Mouse (Mus musculus): ENCODE data around the gene Catsper2.
"Not testable (repeated sequence)": the region's sequence is repeated elsewhere in the genome, so short reads cannot be mapped to it uniquely, and the experiment has no call there.

Gene Catsper2

GRCm38 (mm10) chr2:121440834-121441605 lies 27.4 kb upstream of the Catsper2 start:
- intact Hi-C loops (cut with DNase I), result no loop called here

DNA sequence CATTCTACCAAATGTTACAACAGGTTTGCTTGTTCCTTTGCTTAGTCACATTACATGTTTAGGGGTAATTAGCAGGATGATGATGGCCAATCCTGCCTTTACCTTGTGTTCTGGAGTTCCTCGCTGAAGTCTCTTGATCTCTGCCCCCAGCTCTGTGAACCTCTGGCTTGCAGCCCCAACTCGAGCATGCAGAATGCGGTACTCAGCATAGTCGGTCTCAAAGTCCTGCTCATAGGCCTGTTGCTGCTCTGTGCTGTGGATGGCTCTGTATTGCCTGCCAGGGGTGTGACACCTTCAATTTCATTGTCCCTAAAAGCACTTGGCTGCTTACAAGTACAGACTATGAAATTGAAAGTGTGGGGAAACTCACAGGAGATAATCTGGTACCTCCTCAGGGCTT lies 26.2 kb upstream of the Catsper2 start:
- intact Hi-C loops (cut with DNase I), result no loop called here

- intact Hi-C loops (cut with DNase I), result no loop called here
Measured at GRCm38 (mm10) chr2:121434854-121435253, 21.3 kb upstream of the Catsper2 start.

- intact Hi-C loops (cut with DNase I), result no loop called here
Measured at GRCm38 (mm10) chr2:121425890-121426289, 12.3 kb upstream of the Catsper2 start.

DNA sequence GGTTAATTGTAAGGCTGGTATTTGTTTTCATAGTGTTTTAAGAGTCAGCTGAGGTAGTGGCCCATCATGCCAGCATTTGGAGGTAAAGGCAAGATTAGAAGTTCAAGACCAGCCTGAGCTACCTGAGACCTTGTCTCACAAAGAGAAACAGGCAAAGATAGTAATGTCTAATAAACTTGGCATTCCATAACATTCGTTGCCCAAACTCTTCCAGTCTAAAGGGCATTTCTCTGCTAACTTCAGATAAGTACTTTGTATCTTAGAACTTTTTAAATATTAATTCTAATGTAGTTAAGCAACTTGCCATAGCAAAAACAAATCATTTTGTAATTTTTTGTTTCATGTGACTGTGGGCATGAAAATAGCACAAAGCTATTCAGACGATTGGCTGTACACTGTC lies 9.6 kb upstream of the Catsper2 start:
- intact Hi-C loops (cut with DNase I), result no loop called here

GRCm38 (mm10) chr2:121418476-121418875 lies 4.9 kb upstream of the Catsper2 start:
- intact Hi-C loops (cut with DNase I), result no loop called here

DNA sequence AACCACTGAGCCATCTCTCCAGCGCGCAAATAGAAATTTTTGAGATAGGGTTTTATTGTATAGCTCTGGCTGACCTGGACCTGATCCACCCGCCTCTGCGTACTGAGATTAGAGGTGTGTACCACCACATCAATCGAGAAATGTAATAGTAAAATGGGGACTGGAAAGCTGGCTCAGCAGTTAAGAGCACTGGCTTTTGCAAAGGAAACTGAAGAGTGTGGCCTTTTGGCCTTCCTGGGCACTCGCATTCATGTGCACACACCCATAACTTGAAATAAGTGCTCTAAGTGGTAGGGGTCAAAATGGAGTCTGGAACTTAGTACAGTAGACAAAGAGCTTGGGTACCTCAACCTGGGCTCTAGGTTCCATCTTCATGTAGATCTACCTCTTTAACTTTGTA lies 2.8 kb upstream of the Catsper2 start:
- intact Hi-C loops (cut with DNase I), result no loop called here

DNA sequence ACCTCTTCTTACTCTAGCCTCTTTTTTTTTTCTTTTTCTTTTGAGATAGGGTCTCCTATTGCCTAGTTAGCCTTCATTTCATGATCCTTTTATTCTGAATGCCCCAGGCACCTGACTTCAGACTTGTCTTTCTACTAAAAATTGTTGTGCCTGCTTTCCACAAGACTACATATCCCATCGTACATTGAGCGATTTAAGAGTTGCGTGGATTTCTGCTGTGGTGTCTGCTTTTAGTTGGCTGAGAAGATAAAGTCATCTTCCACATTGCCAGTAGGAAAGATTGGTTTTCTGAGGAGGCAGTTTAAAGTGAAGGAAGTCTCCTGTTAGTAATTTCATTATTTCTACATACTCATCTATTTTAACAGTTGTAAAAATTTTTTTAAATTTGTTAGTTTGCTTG lies 2.0 kb upstream of the Catsper2 start:
- intact Hi-C loops (cut with DNase I), result no loop called here

- intact Hi-C loops (cut with DNase I), result no loop called here
Measured at GRCm38 (mm10) chr2:121415103-121415502, 1.5 kb upstream of the Catsper2 start.

DNA sequence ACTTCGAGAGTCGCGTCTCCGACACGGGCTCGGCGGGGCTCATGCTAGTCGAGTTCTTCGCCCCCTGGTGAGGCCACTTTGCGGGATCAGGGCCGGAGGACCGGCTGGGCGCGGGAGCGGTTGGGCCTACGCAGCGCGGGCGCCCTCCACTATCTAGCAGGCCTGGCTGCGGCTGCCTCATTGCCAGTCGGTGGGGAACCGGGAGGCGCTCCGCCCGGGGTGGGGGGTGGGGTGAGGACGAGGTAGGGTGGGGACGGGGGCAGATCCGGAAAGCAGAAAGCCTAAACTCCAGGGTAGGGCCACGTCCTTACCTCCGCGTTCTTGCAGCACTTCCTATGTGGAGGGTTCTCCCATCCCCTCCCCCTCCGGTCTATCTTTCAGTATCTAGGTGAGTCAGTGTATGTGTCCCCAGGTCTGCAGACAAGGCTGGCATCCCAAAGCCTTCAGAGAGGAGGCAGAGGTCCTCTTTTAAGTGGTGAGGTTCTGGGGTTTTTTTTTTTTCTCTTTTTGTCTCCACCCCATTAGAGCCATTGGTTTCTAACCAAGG lies 620 bp upstream of the Catsper2 start:
- intact Hi-C loops (cut with DNase I), result loop anchor here (5.0 kb wide), 1 partner anchor 33 kb away; the partner anchor contains the start of gene Serf2

GRCm38 (mm10) chr2:121412843-121413386 lies 677 bp downstream of the Catsper2 start:
- intact Hi-C loops (cut with DNase I), result loop anchor here (5.0 kb wide), 1 partner anchor 34 kb away; the partner anchor contains the start of gene Serf2

DNA sequence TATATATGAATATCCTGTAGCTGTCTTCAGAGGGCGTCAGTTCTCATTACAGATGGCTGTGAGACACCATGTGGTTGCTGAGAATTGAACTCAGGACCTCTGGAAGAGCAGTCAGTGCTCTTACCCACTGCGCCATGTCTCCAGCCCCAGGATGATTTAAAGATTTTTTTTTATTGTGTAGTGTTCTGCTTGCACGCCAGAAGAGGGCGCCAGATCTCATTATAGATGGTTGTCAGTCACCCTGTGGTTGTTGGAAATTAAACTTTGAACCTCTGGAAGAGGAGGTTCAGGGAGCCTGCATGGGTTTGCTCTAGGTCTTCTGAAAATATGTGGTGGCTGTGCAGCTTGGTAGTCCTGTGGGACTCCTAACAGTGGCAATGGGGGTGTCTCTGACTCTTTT lies 5.4 kb downstream of the Catsper2 start:
- intact Hi-C loops (cut with DNase I), result no loop called here

GRCm38 (mm10) chr2:121403296-121403695 lies 10.3 kb downstream of the Catsper2 start:
- intact Hi-C loops (cut with DNase I), result no loop called here

DNA sequence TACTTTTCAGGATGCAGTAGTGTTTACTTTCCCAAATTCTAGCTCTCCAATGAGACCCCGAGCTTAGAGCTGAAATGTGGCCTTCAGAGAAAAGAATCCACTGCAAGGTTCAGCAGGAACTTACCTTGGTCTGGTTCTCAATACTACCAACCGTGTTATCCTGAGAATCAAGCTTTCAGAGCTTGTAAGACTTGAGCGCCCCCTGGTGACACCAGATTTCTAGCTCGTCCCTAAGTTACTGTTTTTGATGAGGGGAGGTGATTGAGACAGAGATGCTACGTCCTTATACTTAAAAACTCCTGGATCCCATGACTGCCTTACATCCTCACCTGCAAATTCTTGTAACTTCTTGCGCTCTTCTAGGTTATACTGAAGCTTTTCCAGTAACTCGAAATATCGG lies 17.0 kb downstream of the Catsper2 start:
- intact Hi-C loops (cut with DNase I), result loop anchor here (10.0 kb wide), 2 partner anchors 72 to 182 kb away; no protein-coding TSS in a partner anchor

DNA sequence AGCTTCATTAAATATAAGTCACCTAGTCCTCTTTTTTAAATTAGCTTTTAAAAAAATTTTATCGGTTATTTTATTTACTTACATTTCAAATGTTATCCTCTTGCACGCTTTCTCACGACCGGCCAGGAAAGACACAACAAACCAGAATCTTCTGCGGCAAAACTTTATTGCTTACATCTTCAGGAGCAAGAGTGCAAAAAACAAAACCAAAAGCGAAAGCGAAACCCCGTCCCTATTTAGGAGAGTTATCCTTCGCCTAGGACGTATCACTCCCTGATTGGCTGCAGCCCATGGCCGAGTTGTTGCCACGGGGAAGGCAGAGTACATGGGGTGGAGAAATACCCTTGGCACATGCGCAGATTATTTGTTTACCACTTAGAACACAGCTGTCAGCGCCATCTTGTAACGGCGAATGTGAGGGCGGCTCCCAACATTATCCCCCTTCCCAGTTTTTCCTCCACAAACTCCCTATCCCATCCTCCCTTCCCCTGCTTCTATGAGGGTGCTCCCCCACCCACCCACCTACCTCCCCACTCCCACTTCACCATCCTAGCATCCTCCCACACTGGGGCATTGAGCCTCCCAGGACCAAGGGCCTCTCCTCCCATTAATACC lies 26.5 kb downstream of the Catsper2 start, which contains the start of gene Strc:
TSS of gene Strc (minus strand) at position 208 of the 615 bp plus-strand sequence.
- intact Hi-C loops (cut with DNase I), result not testable (repeated sequence)

DNA sequence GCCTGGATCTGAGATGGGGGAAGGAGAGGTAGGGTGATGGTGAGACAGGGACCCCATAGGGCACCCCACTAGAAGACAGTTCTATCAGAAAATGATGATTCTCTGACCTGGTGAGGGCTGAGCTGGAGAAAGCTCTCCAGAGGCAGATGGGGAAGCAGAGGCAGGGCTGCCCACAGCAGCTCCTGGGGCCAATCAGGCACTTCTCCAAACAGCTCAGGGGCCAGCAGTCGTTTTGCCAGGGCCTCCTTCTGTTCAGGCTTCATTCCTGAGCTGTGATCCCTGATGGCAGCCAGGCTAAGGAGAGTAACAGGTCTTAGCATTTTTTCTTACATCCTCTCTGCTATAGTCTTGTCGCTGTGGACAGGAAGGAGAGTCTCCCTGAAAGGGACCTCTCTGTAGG lies 38.8 kb downstream of the Catsper2 start:
- intact Hi-C loops (cut with DNase I), result no loop called here

- intact Hi-C loops (cut with DNase I), result no loop called here
Measured at GRCm38 (mm10) chr2:121372266-121372665, 41.3 kb downstream of the Catsper2 start.

- intact Hi-C loops (cut with DNase I), result no loop called here
Measured at GRCm38 (mm10) chr2:121370921-121371320, 42.7 kb downstream of the Catsper2 start.

- intact Hi-C loops (cut with DNase I), result no loop called here
Measured at GRCm38 (mm10) chr2:121368831-121369230, 44.8 kb downstream of the Catsper2 start.

- intact Hi-C loops (cut with DNase I), result no loop called here
Measured at GRCm38 (mm10) chr2:121363656-121364055, 49.9 kb downstream of the Catsper2 start.

- intact Hi-C loops (cut with DNase I), result loop anchor here (10.0 kb wide), 1 partner anchor 135 kb away; no protein-coding TSS in a partner anchor
Measured at GRCm38 (mm10) chr2:121359461-121359860, 54.1 kb downstream of the Catsper2 start.

GRCm38 (mm10) chr2:121358381-121358780 lies 55.2 kb downstream of the Catsper2 start:
- intact Hi-C loops (cut with DNase I), result loop anchor here (10.0 kb wide), 1 partner anchor 134 kb away; no protein-coding TSS in a partner anchor
